Mouse (Mus musculus) megakaryocyte, embryonic 14.5 days (primary cell): Measurements from ENCODE around the gene Il24. TPM values are rescaled to one million over a fixed set of nuclear protein-coding genes. Genes with fewer than 3 reads are reported as not detected.

Experiments used
- H3K27me3 ChIP-seq: replicated peaks from 2 replicates; pipeline ENCODE3; 2012; ENCODE audit warnings: inconsistent platforms
- H3K36me3 ChIP-seq: replicated peaks from 2 replicates; pipeline ENCODE3; 2012; ENCODE audit warnings: low read length, inconsistent platforms, mixed read lengths
- H3K4me1 ChIP-seq: 2 replicates; pipeline ENCODE4 v1.6.1; 2012; ENCODE audit warnings: inconsistent platforms
- H3K4me3 ChIP-seq: replicated peaks from 2 replicates; pipeline ENCODE3; 2012; ENCODE audit warnings: moderate library complexity, mild to moderate bottlenecking, inconsistent platforms
- H3K9me3 ChIP-seq: 2 replicates; pipeline ENCODE4 v1.6.1; 2012; ENCODE audit warnings: inconsistent platforms
- FLI1 ChIP-seq: IDR thresholded peaks from 2 replicates; pipeline ENCODE4 v1.6.1; 2012; ENCODE audit warnings: low read length, inconsistent platforms, mixed read lengths
- GATA1 ChIP-seq: IDR thresholded peaks from 3 replicates; pipeline ENCODE4 v1.6.1; 2012; ENCODE audit warnings: mixed read lengths, low read length, inconsistent platforms, borderline replicate concordance
- polyA plus RNA-seq: library from polyadenylated mRNA; stranded (reverse); fragments of >175 nt; gene quantifications from 2 replicates; pipeline ENCODE4 v1.2.3, GENCODE M21; 2012; ENCODE audit warnings: low replicate concordance; ENCODE audit not compliant: insufficient read depth

The Il24 gene
- polyA plus RNA-seq, 1 experiment, result not detected

DNA sequence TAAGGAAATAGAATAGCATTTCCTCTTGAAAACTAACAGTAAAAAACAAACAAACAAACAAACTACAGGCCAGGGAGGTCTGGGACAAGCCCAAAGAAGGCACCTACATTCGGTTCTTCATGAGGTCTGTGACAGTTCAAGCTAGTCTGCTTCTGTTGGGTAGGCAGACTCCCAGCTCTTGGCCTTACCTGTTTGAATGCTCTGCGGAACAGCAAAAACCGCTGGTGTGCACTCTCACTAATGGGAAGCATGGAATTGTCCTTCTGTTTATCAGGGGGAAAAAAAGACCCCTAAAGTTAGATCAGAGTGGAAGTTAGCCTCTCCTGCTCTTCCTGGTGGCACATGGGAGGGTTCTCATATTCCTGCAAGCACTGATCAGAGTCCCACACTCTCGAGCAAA is 4.1 kb downstream of the Il24 start:
- peaks cover 86% of the 10 kb centered on the region for H3K27me3 ChIP-seq
- H3K4me3 ChIP-seq, result no peak overlapping the region
- H3K9me3 ChIP-seq, result no peaks in the 10 kb centered on the region
- H3K36me3 ChIP-seq, result no peaks in the 10 kb centered on the region
- H3K4me1 ChIP-seq, result peaks cover 8% of the 10 kb centered on the region
- no peak for TF ChIP-seq FLI1

DNA sequence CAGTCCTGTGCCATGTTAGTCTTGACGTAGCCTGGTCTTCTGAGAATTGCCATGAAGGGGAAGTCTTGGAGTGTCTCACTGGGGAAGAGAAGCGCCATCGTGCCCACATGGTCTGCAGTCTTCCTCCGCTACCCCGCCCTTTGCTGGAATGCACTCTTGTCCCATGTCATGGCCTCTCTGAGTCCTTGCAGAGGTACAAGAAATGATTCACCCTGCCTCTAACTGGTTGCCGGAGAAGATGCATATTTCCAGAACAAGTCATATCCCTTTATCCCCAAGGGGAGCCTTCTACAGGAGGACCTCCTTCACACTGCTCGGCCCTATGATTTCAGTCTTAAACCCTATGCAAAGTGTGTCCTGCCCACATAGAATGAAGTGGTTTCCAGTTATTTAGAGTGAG is 7.3 kb downstream of the Il24 start:
- H3K27me3 ChIP-seq, result peaks cover 72% of the 10 kb centered on the region
- H3K9me3 ChIP-seq, result no peaks in the 10 kb centered on the region
- no peak overlapping the region for H3K4me3 ChIP-seq
- H3K4me1 ChIP-seq, result peaks cover 15% of the 10 kb centered on the region
- TF ChIP-seq FLI1, result no peak
- TF ChIP-seq GATA1, result no peak
- H3K36me3 ChIP-seq, result no peaks in the 10 kb centered on the region

DNA sequence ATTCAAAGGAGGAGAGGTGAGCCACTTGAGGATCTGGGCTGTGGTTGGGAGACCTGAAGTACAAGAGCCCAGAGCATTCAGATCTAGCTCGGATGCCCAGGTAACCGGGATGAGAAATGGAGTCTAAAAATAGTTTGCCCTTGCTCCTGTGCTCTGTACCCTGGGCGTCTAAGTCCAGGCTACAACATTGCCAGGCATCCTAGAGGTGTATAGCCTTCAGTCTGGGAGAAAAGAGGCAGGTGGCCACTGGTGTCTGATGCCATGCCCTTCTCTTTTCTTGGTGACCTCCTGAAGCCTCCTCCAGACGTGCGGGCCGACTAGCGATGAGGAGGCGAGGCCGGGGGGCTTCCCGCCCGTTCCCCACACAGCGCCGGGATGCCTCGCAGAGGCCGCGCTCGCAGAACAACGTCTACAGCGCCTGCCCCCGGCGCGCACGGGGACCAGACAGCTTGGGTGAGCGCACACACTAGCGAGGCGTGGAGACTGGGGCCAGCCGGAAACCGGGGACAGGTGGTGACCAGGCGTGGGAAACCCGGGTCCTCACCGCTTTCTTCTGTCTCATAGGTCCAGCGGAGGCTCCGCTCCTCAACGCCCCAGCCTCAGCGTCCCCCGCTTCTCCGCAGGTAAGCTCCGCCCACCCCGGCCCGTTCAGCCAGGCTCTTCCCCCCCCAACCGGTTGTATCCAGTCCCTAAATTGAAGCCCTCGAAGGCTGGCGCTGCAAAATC is 9.2 kb downstream of the Il24 start:
- H3K36me3 ChIP-seq, result no peaks in the 10 kb centered on the region
- peaks cover 63% of the 10 kb centered on the region for H3K27me3 ChIP-seq
- no peaks in the 10 kb centered on the region for H3K9me3 ChIP-seq
- H3K4me1 ChIP-seq, result peaks cover 15% of the 10 kb centered on the region
- TF ChIP-seq GATA1, result no peak
- no peak for TF ChIP-seq FLI1
- H3K4me3 ChIP-seq, result peak overlapping the region; percentile 88

DNA sequence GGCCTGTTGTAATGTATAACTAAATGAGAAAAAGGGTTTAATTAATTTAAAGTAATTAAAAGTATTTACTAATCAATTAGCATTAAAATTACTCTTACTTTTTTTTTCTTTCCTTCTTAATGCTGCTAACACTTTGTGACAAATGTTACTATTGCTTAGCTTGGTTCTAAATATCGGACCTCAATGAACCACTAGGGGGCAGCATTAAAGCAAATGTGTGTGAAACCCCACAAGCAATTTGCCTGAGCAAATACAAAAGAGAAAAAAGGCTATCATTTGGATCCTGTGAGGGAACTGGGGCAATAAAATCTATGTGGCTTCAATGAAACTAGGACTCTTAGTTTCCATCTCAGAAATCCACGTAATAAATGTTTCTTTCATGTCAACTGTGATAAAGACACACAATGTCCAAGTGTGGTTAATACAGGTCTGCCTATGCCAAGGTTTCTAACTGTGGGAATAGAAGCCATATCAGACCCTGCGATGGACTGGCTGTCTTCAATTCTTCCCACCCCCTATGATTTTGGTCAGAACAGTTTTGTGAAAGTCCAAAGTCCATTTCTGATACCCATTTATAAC is 10.2 kb downstream of the Il24 start:
- Histone ChIP-seq H3K4me1 (peaks cover 15% of the 10 kb centered on the region), H3K4me3 (no peak overlapping the region), H3K9me3 (0 out of 2 replicates have a peak, but pooled peaks cover 5% of the 10 kb centered on the region), H3K27me3 (peaks cover 60% of the 10 kb centered on the region), H3K36me3 (no peaks in the 10 kb centered on the region)
- TF ChIP-seq GATA1, result no peak
- TF ChIP-seq FLI1, result no peak

DNA sequence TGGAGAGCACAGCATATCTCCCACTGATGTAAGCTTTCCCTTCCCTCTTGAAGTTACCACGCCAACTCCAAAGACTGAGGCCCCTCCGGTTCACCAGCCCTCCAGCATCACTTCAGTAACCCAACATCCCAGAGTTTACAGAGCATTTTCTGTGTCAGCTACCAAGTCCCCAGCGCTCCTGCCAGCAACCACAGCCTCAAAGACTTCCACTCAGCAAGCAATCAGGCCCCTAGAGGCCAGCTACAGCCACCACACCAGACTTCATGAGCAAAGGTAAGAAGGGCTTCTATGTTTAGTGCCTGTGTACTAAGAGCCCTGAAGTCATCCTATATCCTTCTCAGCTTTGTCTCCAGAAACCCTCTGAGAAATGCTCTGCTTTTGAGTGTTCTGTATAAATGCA is 11.3 kb downstream of the Il24 start:
- H3K4me1 ChIP-seq, result peaks cover 15% of the 10 kb centered on the region
- H3K27me3 ChIP-seq, result peaks cover 49% of the 10 kb centered on the region
- TF ChIP-seq GATA1 (no peak), FLI1 (no peak)
- no peak overlapping the region for H3K4me3 ChIP-seq
- no peaks in the 10 kb centered on the region for H3K36me3 ChIP-seq
- H3K9me3 ChIP-seq, result 0 out of 2 replicates have a peak, but pooled peaks cover 5% of the 10 kb centered on the region

DNA sequence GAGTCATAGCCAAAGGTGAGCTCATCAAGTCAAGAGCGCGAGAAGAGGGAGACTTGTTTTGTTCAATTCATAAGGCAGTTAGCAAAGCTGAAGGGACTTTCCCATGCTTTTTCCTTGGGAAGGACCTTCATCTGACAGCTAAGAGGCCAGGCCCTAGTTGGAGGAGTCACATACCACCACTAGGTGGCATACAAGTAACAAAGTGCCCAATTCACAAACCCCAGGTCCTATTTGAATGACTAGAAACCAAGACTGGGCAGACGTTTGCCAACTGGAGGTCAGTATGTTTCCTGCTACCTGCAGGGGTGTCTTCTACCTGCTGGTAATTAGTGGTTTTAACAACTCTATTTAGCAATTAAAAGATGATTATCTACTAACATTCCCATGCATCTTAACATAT is 12.1 kb downstream of the Il24 start:
- H3K4me3 ChIP-seq, result no peak overlapping the region
- peaks cover 15% of the 10 kb centered on the region for H3K4me1 ChIP-seq
- H3K36me3 ChIP-seq, result no peaks in the 10 kb centered on the region
- TF ChIP-seq FLI1 (no peak), GATA1 (no peak)
- H3K27me3 ChIP-seq, result peaks cover 45% of the 10 kb centered on the region
- 0 out of 2 replicates have a peak, but pooled peaks cover 5% of the 10 kb centered on the region for H3K9me3 ChIP-seq

DNA sequence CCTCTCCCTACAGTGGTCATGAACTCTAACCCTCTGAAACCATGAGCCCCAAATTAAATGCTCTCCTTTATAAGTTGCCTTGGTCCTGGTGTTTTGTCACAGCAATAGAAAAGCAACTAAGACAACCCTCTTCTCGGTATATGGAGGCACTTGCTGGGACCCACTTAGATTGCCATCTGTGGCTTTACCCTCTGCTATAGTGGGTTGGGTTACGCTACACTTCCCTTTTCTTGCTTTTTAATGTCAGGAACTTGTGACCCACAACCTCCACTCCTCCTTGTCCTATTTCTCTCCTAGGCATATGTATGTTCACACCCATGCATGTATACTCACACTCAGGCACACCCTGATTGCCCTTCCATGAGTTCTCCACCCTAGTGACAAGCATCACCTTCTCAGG is 14.3 kb downstream of the Il24 start:
- peaks cover 27% of the 10 kb centered on the region for H3K27me3 ChIP-seq
- H3K4me1 ChIP-seq, result peaks cover 5% of the 10 kb centered on the region
- 0 out of 2 replicates have a peak, but pooled peaks cover 5% of the 10 kb centered on the region for H3K9me3 ChIP-seq
- no peak overlapping the region for H3K4me3 ChIP-seq
- H3K36me3 ChIP-seq, result no peaks in the 10 kb centered on the region
- TF ChIP-seq GATA1 (no peak), FLI1 (no peak)

DNA sequence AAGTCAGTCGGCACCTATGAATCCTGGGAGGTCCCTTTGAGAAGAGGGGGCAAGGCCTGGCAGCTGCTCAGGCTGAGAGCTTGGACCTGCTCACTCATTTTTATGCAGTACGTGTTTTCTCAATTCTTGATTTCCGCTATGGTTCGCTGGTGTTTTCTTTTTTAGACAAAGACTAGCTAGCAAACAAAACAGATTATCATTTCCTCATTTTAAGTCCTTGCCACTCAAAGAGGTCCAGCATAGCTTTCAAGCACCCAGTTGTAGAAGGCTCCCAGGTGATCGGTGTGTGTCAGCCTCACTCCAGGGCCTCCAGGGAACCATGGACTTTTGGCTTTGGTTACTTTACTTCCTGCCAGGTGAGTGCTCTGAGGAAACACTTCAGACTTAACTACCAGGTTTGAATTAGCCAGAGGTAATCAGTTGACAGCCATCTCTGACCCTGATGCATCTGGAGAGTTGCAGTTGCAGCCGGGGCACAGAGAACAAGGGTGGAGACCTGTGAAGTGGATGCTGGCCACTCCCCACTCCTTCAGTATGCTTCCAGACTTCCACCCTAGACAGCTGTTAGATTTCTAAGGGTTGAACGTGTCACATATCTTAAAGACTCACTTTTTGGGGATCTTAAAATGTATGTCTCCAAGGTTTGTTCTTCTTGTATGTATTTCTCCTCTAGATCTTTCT is 21.6 kb downstream of the Il24 start, which contains the start of gene Fcmr:
Gene Fcmr (plus strand): TSS at position 129 of the 681 bp plus-strand sequence.
- TF ChIP-seq FLI1 (no peak), GATA1 (no peak)
- Histone ChIP-seq H3K4me1 (peaks cover 5% of the 10 kb centered on the region), H3K27me3 (peaks cover 8% of the 10 kb centered on the region), H3K9me3 (0 out of 2 replicates have a peak, but pooled peaks cover 5% of the 10 kb centered on the region), H3K4me3 (no peak within 1 kb of the TSS), H3K36me3 (no peaks in the 10 kb centered on the region)

DNA sequence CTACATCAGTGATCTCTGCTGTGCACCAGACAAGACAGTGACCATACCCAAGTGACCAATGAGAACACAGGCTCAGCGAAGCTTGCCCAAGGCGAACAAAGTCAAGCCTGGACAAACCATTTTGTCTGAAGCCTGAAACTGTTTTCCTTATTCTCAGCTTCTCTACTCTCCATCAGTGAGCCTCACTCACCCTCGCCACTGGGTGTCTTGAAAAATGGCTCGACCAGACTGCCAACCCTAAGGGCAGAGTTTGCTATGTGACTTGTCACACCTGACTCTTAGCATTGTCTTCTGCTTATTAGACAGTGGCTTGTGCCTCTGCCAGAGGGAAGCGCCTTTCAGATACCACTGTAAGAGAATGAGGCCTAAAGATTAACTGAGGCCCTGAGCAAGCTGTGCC is 22.5 kb downstream of the Il24 start:
- Histone ChIP-seq H3K9me3 (0 out of 2 replicates have a peak, but pooled peaks cover 5% of the 10 kb centered on the region), H3K27me3 (peaks cover 6% of the 10 kb centered on the region), H3K4me3 (no peak overlapping the region), H3K4me1 (peaks cover 5% of the 10 kb centered on the region), H3K36me3 (no peaks in the 10 kb centered on the region)
- no peak for TF ChIP-seq GATA1
- TF ChIP-seq FLI1, result no peak

DNA sequence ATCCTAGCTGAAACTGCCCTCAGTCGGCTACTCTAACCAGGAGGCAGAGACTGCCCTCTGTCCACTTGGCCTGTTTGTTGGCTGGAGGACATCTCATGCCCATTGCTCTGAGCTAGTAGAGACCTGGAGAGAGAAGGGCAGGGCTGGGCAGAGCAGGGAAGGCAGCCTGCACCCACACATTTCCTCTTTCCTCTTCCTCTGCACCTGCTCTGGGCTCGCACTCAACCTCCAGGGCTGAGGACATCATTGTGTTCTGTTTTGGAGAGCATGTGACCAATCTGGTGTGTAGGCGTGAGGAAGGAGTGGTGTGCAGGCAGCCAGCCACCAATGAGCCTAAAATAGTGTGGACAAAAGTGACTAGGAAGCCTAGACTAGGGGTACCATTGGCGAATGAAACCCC is 23.0 kb downstream of the Il24 start:
- Histone ChIP-seq H3K9me3 (0 out of 2 replicates have a peak, but pooled peaks cover 5% of the 10 kb centered on the region), H3K27me3 (peaks cover 6% of the 10 kb centered on the region), H3K4me1 (peaks cover 5% of the 10 kb centered on the region)

DNA sequence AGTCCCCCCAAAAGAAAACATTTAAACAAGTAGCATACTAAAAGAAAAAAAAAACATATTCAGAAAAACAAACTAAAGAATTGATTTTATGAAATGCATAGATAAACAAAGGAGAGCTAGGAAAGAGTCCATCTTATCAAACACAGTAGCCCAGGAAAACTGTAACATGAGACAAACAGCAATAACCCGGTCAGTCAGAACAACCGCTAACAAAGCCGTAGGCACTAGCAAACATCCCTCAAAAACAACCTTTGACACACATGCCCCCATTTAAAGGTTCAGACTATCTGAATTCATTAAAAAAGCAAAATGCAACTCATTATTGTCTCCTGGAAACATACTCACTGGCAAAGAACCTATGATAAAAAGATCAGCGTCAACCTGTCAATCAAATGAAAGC is 29.8 kb downstream of the Il24 start:
- Histone ChIP-seq H3K4me1 (no peaks in the 10 kb centered on the region), H3K27me3 (peaks cover 9% of the 10 kb centered on the region), H3K9me3 (no peaks in the 10 kb centered on the region), H3K36me3 (no peaks in the 10 kb centered on the region), H3K4me3 (no peak overlapping the region)
- no peak for TF ChIP-seq GATA1
- no peak for TF ChIP-seq FLI1

More for the DNA sequence above, 23.0 kb downstream of the Il24 start:
- peak overlapping the region; percentile 33 for H3K4me3 ChIP-seq
- TF ChIP-seq GATA1 (no peak), FLI1 (no peak)
- H3K36me3 ChIP-seq, result no peaks in the 10 kb centered on the region
